Mouse (Mus musculus) erythroblast, adult 5-6 weeks (primary cell): ENCODE data around the gene Tmem74b. TPM values are rescaled to one million over a fixed set of nuclear protein-coding genes. Genes with fewer than 3 reads are reported as not detected.
A peak's percentile ranks its signal among the peaks of the same experiment; 100 is the strongest.

Experiments used
- ATAC-seq: replicated peaks from 2 replicates; pipeline ENCODE4 v1.8.0; 2016; ENCODE audit warnings: moderate number of reproducible peaks, mild to moderate bottlenecking, moderate TSS enrichment, inconsistent platforms; ENCODE audit not compliant: poor library complexity, low FRiP score, severe bottlenecking
- total RNA-seq, 2 experiments: library from RNA; stranded (forward) in 1 of 2; stranded (reverse) in 1 of 2; fragments of 150-400 nt in 1 of 2; fragments of 200-764, 138-1000 nt in 1 of 2; gene quantifications; 2 replicates each; pipeline versions ENCODE4 v1.2.3 to v1.2.4; 2015 to 2017; ENCODE audit warnings: low replicate concordance in 2 of 2

The Tmem74b gene
- total RNA-seq, 2 experiments from 2014 or later: not detected

GRCm38 (mm10) chr2:151739505-151739904 is 37.7 kb downstream of the Tmem74b start:
- peak; percentile 20; the same call in 1 of the 2 replicates for ATAC-seq

- ATAC-seq: peak; percentile 61
These were observed 39.1 kb downstream of the Tmem74b start for GRCm38 (mm10) chr2:151740741-151741526.

DNA sequence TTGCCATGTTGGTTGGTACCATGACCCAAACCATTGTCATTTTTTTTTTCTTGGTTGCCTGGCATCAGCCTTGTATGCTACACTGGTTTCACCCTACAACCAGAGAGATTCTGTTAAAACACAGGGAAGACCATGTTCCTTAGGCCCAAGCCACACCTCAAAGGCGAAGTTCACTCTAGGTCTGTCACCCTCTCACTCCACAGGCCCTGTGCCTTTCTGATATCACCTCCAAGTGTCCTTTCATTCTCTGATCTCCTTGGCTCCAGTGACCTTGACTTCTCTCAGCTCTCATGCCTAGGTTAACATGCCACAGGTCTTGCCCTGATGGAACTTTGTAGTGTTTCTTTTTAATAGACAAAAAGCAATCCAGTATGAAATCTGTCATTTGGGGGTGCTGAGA is 40.3 kb downstream of the Tmem74b start:
- ATAC-seq: peak; percentile 40

GRCm38 (mm10) chr2:151742850-151743679 is 41.3 kb downstream of the Tmem74b start:
- ATAC-seq: peak; percentile 54

DNA sequence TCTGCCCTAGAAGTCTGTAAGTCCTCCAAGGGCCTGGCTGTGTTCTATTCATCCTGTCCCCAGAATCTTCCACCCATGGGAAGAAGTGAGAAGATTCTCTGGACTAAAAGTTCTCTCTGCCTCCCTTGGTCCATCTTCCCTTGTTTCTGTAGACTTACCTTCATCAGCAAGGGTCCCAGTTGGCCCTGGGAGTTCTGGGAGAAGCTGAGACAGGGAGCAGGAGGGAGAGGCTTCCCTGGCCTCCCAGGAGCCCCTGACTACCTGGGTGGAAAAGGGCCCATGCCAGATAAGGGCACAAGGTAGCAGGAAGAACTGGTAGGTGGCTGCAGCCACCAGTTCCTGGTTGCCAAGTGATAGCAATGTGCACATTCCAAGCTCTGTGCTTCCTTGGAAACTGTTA is 42.0 kb downstream of the Tmem74b start, which contains the start of gene Psmf1:
Gene Psmf1, minus strand, starts transcription at position 342 of the 400 bp plus-strand sequence.
- no peak for ATAC-seq

- peak; percentile 71 for ATAC-seq
These were observed 46.3 kb downstream of the Tmem74b start for GRCm38 (mm10) chr2:151747847-151748705.

GRCm38 (mm10) chr2:151751330-151751729 is 49.5 kb downstream of the Tmem74b start:
- no peak for ATAC-seq

DNA sequence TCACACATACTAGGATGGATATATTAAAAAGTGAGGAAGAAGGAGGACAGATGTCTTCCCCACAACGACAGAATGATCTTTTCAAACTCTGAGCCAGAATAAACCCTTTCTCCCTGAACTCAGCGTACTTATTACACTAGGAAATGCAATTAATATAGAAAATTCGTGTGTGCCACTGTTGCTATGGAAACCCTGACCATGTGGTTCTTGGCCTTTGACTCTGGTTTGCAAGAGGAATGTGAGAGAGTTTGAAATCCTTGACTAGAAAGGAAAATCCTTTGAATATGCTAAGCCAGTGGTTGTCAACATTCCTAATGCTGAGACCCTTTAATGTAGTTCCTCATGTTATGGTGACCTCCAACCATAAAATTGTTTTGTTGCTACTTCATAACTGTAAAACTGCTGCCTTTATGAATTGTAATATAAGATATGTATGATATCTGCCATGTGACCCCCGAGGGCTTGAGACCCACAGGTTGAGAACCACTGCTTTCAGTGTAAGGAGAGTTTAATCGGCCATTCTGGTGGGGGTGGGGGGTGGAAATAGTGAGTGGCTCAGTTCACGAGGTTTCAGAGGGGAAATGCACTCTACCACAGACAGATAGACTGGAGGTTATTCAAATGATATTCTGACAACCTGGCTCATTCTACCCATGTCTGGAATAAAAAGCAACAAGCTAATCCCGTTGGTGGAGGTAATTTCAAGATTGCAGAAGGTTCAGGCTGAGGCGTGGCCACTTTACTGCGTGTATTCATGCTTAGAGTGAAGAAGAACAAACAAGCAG is 54.7 kb downstream of the Tmem74b start:
- no peak for ATAC-seq

- ATAC-seq: no peak
These were observed 55.6 kb downstream of the Tmem74b start for GRCm38 (mm10) chr2:151757451-151757850.

- no peak for ATAC-seq
These were observed 57.1 kb downstream of the Tmem74b start for GRCm38 (mm10) chr2:151758806-151759353.

Other genes with a start within 250 kb of the Tmem74b start
- not detected in 2 replicates for gene 4921509C19Rik, start 225.9 kb upstream of the Tmem74b start, total RNA-seq (2015; ENCODE audit: low replicate concordance)
- not detected in 2 replicates for gene 4921509C19Rik, start 225.9 kb upstream of the Tmem74b start, total RNA-seq (2017; ENCODE audit: low replicate concordance)
- 4.8 and 16.1 TPM in 2 replicates for gene Nsfl1c, start 207.8 kb upstream of the Tmem74b start, total RNA-seq (2015; ENCODE audit: low replicate concordance)
- gene Nsfl1c, start 207.8 kb upstream of the Tmem74b start, total RNA-seq (2017; ENCODE audit: low replicate concordance): 14.5 and 15.8 TPM in 2 replicates
- gene Fkbp1a, start 159.5 kb upstream of the Tmem74b start, total RNA-seq (2015; ENCODE audit: low replicate concordance): 11.3 and 18.0 TPM in 2 replicates
- gene Fkbp1a, start 159.5 kb upstream of the Tmem74b start, total RNA-seq (2017; ENCODE audit: low replicate concordance): 1.3 and 2.8 TPM in 2 replicates
- gene Sdcbp2, start 129.4 kb upstream of the Tmem74b start, total RNA-seq (2015; ENCODE audit: low replicate concordance): not detected in 2 replicates
- gene Sdcbp2, start 129.4 kb upstream of the Tmem74b start, total RNA-seq (2017; ENCODE audit: low replicate concordance): not detected in 2 replicates
- not detected in 2 replicates for gene Snph, start 69.4 kb upstream of the Tmem74b start, total RNA-seq (2015; ENCODE audit: low replicate concordance)
- not detected in 2 replicates for gene Snph, start 69.4 kb upstream of the Tmem74b start, total RNA-seq (2017; ENCODE audit: low replicate concordance)
- gene Rad21l, start 33.5 kb upstream of the Tmem74b start, total RNA-seq (2015; ENCODE audit: low replicate concordance): not detected in 2 replicates
- gene Rad21l, start 33.5 kb upstream of the Tmem74b start, total RNA-seq (2017; ENCODE audit: low replicate concordance): not detected in 2 replicates
- gene Psmf1, start 42.2 kb downstream of the Tmem74b start, total RNA-seq (2015; ENCODE audit: low replicate concordance): 77.2 and 98.4 TPM in 2 replicates
- 68.2 and 70.7 TPM in 2 replicates for gene Psmf1, start 42.2 kb downstream of the Tmem74b start, total RNA-seq (2017; ENCODE audit: low replicate concordance)
- not detected in 2 replicates for gene Rspo4, start 140.9 kb downstream of the Tmem74b start, total RNA-seq (2015; ENCODE audit: low replicate concordance)
- gene Rspo4, start 140.9 kb downstream of the Tmem74b start, total RNA-seq (2017; ENCODE audit: low replicate concordance): not detected in 2 replicates
- not detected in 2 replicates for gene Angpt4, start 209.2 kb downstream of the Tmem74b start, total RNA-seq (2015; ENCODE audit: low replicate concordance)
- gene Angpt4, start 209.2 kb downstream of the Tmem74b start, total RNA-seq (2017; ENCODE audit: low replicate concordance): not detected in 2 replicates